ENCODE assay signal across 27 mouse cellular contexts in the genomic region with DNA sequence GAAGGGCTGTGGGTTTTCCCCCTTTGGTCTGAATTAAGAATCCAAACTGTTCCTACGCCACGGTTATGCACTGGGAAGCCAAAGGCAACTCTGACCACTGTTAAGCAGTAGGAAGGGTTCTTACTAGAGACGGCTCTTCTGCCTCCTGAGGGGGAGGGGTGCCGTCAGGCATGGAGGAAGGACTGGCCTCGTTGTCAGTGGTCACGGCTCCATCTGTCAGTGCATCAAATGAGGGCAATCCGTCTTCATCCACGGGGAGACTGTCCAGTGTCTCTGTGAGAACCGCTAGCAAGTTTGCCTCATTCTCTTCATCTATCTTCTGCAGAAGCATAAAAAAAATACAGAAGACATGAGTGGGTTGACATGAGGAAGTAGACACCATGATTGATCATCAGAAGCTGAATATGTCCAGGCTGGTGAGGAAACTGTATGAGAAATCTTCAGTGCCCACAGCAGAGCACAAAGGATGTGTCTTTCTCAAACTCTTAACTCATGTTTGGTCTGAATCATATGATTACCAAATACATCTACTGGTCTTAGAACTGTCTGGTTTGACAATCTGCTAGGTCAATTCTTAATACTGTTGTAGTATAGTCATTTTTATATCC.
DNase-seq lines count a peak whose midpoint lies in the region; ATAC-seq and TF ChIP-seq lines count a peak whose summit lies in the region.
"Had no signal": no experiment of that assay in that cellular context is flagged by ENCODE, and none has a peak within 500 bp of the region (broad histone marks: within the 10 kb centered on the region; RNA-seq: fewer than 3 reads in every experiment).

No protein-coding gene starts in this region.

- no peaks in the 10 kb centered on the region for H3K27me3 ChIP-seq in hindbrain, embryonic 11.5 days (ENCODE audit: control insufficient read depth, insufficient read depth, low read length)
- no peaks in the 10 kb centered on the region for H3K27me3 ChIP-seq in hindbrain, embryonic 16.5 days (replicated peaks; ENCODE audit: control insufficient read depth, insufficient read depth, low read length)
- no peaks in the 10 kb centered on the region for H3K27me3 ChIP-seq in neural tube, embryonic 11.5 days (ENCODE audit: control insufficient read depth, insufficient read depth, low read length)
- no peaks in the 10 kb centered on the region for H3K27me3 ChIP-seq in hindbrain, postnatal 0 days (ENCODE audit: insufficient read depth, low read length)
- H3K27me3 ChIP-seq in midbrain, postnatal 0 days (ENCODE audit: insufficient read depth, low read length): no peaks in the 10 kb centered on the region
- H3K27me3 ChIP-seq: heart, embryonic 13.5 days; kidney, embryonic 15.5 days; liver, embryonic 15.5 days; midbrain, embryonic 13.5 days; neural tube, embryonic 13.5 days had no signal

- no peaks in the 10 kb centered on the region for H3K4me1 ChIP-seq in hindbrain, embryonic 11.5 days (replicated peaks; ENCODE audit: control insufficient read depth, insufficient read depth, low read length)
- H3K4me1 ChIP-seq in hindbrain, embryonic 16.5 days (ENCODE audit: control insufficient read depth, insufficient read depth, low read depth, low read length): no peaks in the 10 kb centered on the region
- H3K4me1 ChIP-seq in neural tube, embryonic 11.5 days (ENCODE audit: control insufficient read depth, insufficient read depth, low read length): peaks cover 3% of the 10 kb centered on the region
- no peaks in the 10 kb centered on the region for H3K4me1 ChIP-seq in hindbrain, postnatal 0 days (ENCODE audit: insufficient read depth, low read length)
- H3K4me1 ChIP-seq in midbrain, postnatal 0 days (ENCODE audit: insufficient read depth, low read length): no peaks in the 10 kb centered on the region
- H3K4me1 ChIP-seq: liver, embryonic 15.5 days; midbrain, embryonic 13.5 days had no signal

- peak; percentile 8 for DNase-seq in cerebellum, adult 11 months
- no peak for DNase-seq in cerebellum, postnatal 4 days (ENCODE audit: low spot score in 2 of 2)
- DNase-seq in hindbrain, embryonic 11.5 days (ENCODE audit: low spot score): peak; percentile 34
- peak; percentile 21 for DNase-seq in neural tube, embryonic 11.5 days (ENCODE audit: low spot score)
- DNase-seq in neural tube, embryonic 10.5 days (ENCODE audit: extremely low spot score, low spot score): no peak
- peak; percentile 10 for DNase-seq in hindbrain, postnatal 0 days (ENCODE audit: low spot score)
- DNase-seq in midbrain, postnatal 0 days (ENCODE audit: low spot score): no peak
- DNase-seq: adrenal gland, postnatal 10 days; gastrocnemius, postnatal 25 days; heart, adult 2 months; heart, postnatal 14 days; kidney, adult 11 months; layer of hippocampus, adult 9-11 months; liver; right cerebral cortex, adult 18-20 months; right cerebral cortex, postnatal 4 days; thymus, postnatal 25 days had no signal

- no peaks in the 10 kb centered on the region for H3K36me3 ChIP-seq in hindbrain, embryonic 11.5 days (ENCODE audit: control insufficient read depth, insufficient read depth, low read length)
- no peaks in the 10 kb centered on the region for H3K36me3 ChIP-seq in hindbrain, embryonic 16.5 days (ENCODE audit: control insufficient read depth, insufficient read depth, low read length)
- H3K36me3 ChIP-seq in neural tube, embryonic 11.5 days (ENCODE audit: control insufficient read depth, insufficient read depth, low read length): no peaks in the 10 kb centered on the region
- H3K36me3 ChIP-seq in hindbrain, postnatal 0 days (ENCODE audit: insufficient read depth, low read length): no peaks in the 10 kb centered on the region; the same call in 1 of the 2 replicates
- no peaks in the 10 kb centered on the region for H3K36me3 ChIP-seq in midbrain, postnatal 0 days (ENCODE audit: insufficient read depth, low read length)
- H3K36me3 ChIP-seq: embryonic facial prominence, embryonic 10.5 days; kidney, embryonic 15.5 days; limb, embryonic 10.5 days; liver, embryonic 15.5 days; midbrain, embryonic 13.5 days; neural tube, embryonic 13.5 days had no signal

- H3K4me2 ChIP-seq in hindbrain, embryonic 11.5 days (replicated peaks; ENCODE audit: low read depth, low read length): no peak overlapping the region
- no peak overlapping the region for H3K4me2 ChIP-seq in hindbrain, embryonic 16.5 days (ENCODE audit: low read length)
- H3K4me2 ChIP-seq in neural tube, embryonic 11.5 days (ENCODE audit: low read depth): no peak overlapping the region
- no peak overlapping the region for H3K4me2 ChIP-seq in hindbrain, postnatal 0 days (ENCODE audit: low read depth, low read length)
- H3K4me2 ChIP-seq in midbrain, postnatal 0 days (ENCODE audit: low read depth, low read length, poor library complexity, severe bottlenecking): no peak overlapping the region
- H3K4me2 ChIP-seq: heart, embryonic 13.5 days; kidney, embryonic 15.5 days; liver, embryonic 15.5 days; midbrain, embryonic 13.5 days; neural tube, embryonic 13.5 days had no signal

- no peaks in the 10 kb centered on the region for H3K9me3 ChIP-seq in hindbrain, embryonic 11.5 days (ENCODE audit: control insufficient read depth, low read length)
- no peaks in the 10 kb centered on the region for H3K9me3 ChIP-seq in hindbrain, embryonic 16.5 days (ENCODE audit: control insufficient read depth, low read length)
- H3K9me3 ChIP-seq in neural tube, embryonic 11.5 days (ENCODE audit: control insufficient read depth, low read length): no peaks in the 10 kb centered on the region
- no peaks in the 10 kb centered on the region for H3K9me3 ChIP-seq in hindbrain, postnatal 0 days (ENCODE audit: low read length)
- no peaks in the 10 kb centered on the region for H3K9me3 ChIP-seq in midbrain, postnatal 0 days (ENCODE audit: low read length)
- H3K9me3 ChIP-seq: embryonic facial prominence, embryonic 10.5 days; heart, embryonic 13.5 days; kidney, embryonic 15.5 days; limb, embryonic 10.5 days; liver, embryonic 15.5 days; midbrain, embryonic 13.5 days; neural tube, embryonic 13.5 days had no signal

- H3K4me3 ChIP-seq in hindbrain, embryonic 11.5 days (ENCODE audit: low read depth, low read length): no peak overlapping the region
- no peak overlapping the region for H3K4me3 ChIP-seq in hindbrain, embryonic 16.5 days (ENCODE audit: low read length)
- H3K4me3 ChIP-seq in neural tube, embryonic 11.5 days (ENCODE audit: low read depth, low read length): no peak overlapping the region
- no peak overlapping the region for H3K4me3 ChIP-seq in hindbrain, postnatal 0 days (ENCODE audit: low read length)
- no peak overlapping the region for H3K4me3 ChIP-seq in midbrain, postnatal 0 days (ENCODE audit: low read depth, low read length)
- H3K4me3 ChIP-seq: embryonic facial prominence, embryonic 10.5 days; heart, adult 2 months; heart, embryonic 13.5 days; kidney, embryonic 15.5 days; limb, embryonic 10.5 days; liver, embryonic 15.5 days; midbrain, embryonic 13.5 days; neural tube, embryonic 13.5 days had no signal

- TF ChIP-seq CTCF in hindbrain, postnatal 0 days (IDR thresholded peaks at IDR 0.05; ENCODE audit: low read depth): no peak
- TF ChIP-seq CTCF in midbrain, postnatal 0 days (IDR thresholded peaks at IDR 0.05): no peak

- no peak overlapping the region for H3K9ac ChIP-seq in hindbrain, embryonic 11.5 days (ENCODE audit: low read depth, low read length)
- no peak overlapping the region for H3K9ac ChIP-seq in hindbrain, embryonic 16.5 days (ENCODE audit: low read depth, low read length)
- no peak overlapping the region for H3K9ac ChIP-seq in neural tube, embryonic 11.5 days (ENCODE audit: low read length)
- H3K9ac ChIP-seq in hindbrain, postnatal 0 days (replicated peaks; ENCODE audit: low read length): no peak overlapping the region
- no peak overlapping the region for H3K9ac ChIP-seq in midbrain, postnatal 0 days (replicated peaks; ENCODE audit: low read length, poor library complexity, severe bottlenecking)
- H3K9ac ChIP-seq: heart, embryonic 13.5 days; kidney, embryonic 15.5 days; liver, embryonic 15.5 days; midbrain, embryonic 13.5 days; neural tube, embryonic 13.5 days had no signal

- H3K27ac ChIP-seq in hindbrain, embryonic 11.5 days (ENCODE audit: low read depth, low read length): no peak overlapping the region
- no peak overlapping the region for H3K27ac ChIP-seq in hindbrain, embryonic 16.5 days (ENCODE audit: low read depth, low read length)
- H3K27ac ChIP-seq in neural tube, embryonic 11.5 days (ENCODE audit: low read depth, low read length): no peak overlapping the region
- H3K27ac ChIP-seq in hindbrain, postnatal 0 days: no peak overlapping the region
- no peak overlapping the region for H3K27ac ChIP-seq in midbrain, postnatal 0 days (ENCODE audit: low read depth, low read length)
- H3K27ac ChIP-seq: embryonic facial prominence, embryonic 10.5 days; heart, adult 2 months; heart, embryonic 13.5 days; kidney, embryonic 15.5 days; limb, embryonic 10.5 days; liver, embryonic 15.5 days; macrophage; midbrain, embryonic 13.5 days; neural tube, embryonic 13.5 days had no signal

- ATAC-seq in hindbrain, embryonic 11.5 days (ENCODE audit: low FRiP score): peak; percentile 56
- ATAC-seq in hindbrain, embryonic 16.5 days: no peak; the same call in 1 of the 2 replicates
- no peak for ATAC-seq in neural tube, embryonic 11.5 days (ENCODE audit: insufficient read depth, low FRiP score, low TSS enrichment)
- ATAC-seq in hindbrain, postnatal 0 days: no peak
- ATAC-seq in midbrain, postnatal 0 days (ENCODE audit: low FRiP score): no peak
- ATAC-seq: forebrain, embryonic 16.5 days; midbrain, embryonic 13.5 days had no signal

- WGBS in hindbrain, embryonic 11.5 days: 38% methylated on average over 9 of the region's 9 CpGs
- WGBS in hindbrain, embryonic 16.5 days: 43% methylated on average over 9 of the region's 9 CpGs
- WGBS in neural tube, embryonic 11.5 days: 33% methylated on average over 9 of the region's 9 CpGs
- WGBS in hindbrain, postnatal 0 days: 50% methylated on average over 9 of the region's 9 CpGs
- WGBS in midbrain, postnatal 0 days: 77% methylated on average over 9 of the region's 9 CpGs

Comparison
In these comparisons a context has a peak if more than half of its experiments do, and no peak if none do; other contexts are left out.
1. DNase-seq: peak in cerebellum, adult 11 months (single experiment), hindbrain, embryonic 11.5 days (single experiment), neural tube, embryonic 11.5 days (single experiment) and hindbrain, postnatal 0 days (single experiment); none in cerebellum, postnatal 4 days (0 of 2), neural tube, embryonic 10.5 days (single experiment) and midbrain, postnatal 0 days (single experiment).